Mouse (Mus musculus) heart, embryonic 11.5 days (tissue): ENCODE measurements around the gene Prl7c1. TPM values are rescaled to one million over a fixed set of nuclear protein-coding genes. Genes with fewer than 3 reads are reported as not detected.

ENCODE experiments used
- polyA plus RNA-seq: library from polyadenylated mRNA; unstranded; fragments of >200 nt; fragmentation: Nextera tagmentation; extraction: Ambion mirVana; gene quantifications from 2 replicates; pipeline ENCODE4 v1.2.1, GENCODE M21; 2014

Prl7c1 gene
- polyA plus RNA-seq, 1 experiment from 2014 or later = not detected

Other genes with a start within 250 kb of the Prl7c1 start
- not detected in 2 replicates for gene Prl8a9, start 216.2 kb downstream of the Prl7c1 start, polyA plus RNA-seq
- gene Prl8a1, start 198.6 kb downstream of the Prl7c1 start, polyA plus RNA-seq = not detected in 2 replicates
- not detected in 2 replicates for gene Prl7b1, start 170.2 kb downstream of the Prl7c1 start, polyA plus RNA-seq
- gene Prl7a1, start 138.3 kb downstream of the Prl7c1 start, polyA plus RNA-seq = not detected in 2 replicates
- gene Prl7a2, start 112.8 kb downstream of the Prl7c1 start, polyA plus RNA-seq = not detected in 2 replicates
- not detected in 2 replicates for gene Prl7d1, start 64.1 kb downstream of the Prl7c1 start, polyA plus RNA-seq
- not detected in 2 replicates for gene Prl2a1, start 20.9 kb upstream of the Prl7c1 start, polyA plus RNA-seq
- gene Prl2c1, start 68.5 kb upstream of the Prl7c1 start, polyA plus RNA-seq = not detected in 2 replicates
- not detected in 2 replicates for gene Prl4a1, start 235.4 kb upstream of the Prl7c1 start, polyA plus RNA-seq